Mouse (Mus musculus) olfactory bulb, adult 2 months (tissue): Measurements from ENCODE around the gene Ndufa6.

Experiments
- CTCF ChIP-seq: fragments of 200-500 bp; IDR thresholded peaks from 2 replicates; pipeline ENCODE4 v1.5.1; 2012; ENCODE audit warnings: low read depth, mild to moderate bottlenecking, low read length, moderate library complexity; ENCODE audit not compliant: insufficient read depth
- POLR2A ChIP-seq: fragments of 200-500 bp; IDR thresholded peaks from 2 replicates; pipeline ENCODE4 v1.6.1; 2012; ENCODE audit warnings: mild to moderate bottlenecking, low read depth, low read length, moderate library complexity; ENCODE audit not compliant: insufficient read depth

DNA sequence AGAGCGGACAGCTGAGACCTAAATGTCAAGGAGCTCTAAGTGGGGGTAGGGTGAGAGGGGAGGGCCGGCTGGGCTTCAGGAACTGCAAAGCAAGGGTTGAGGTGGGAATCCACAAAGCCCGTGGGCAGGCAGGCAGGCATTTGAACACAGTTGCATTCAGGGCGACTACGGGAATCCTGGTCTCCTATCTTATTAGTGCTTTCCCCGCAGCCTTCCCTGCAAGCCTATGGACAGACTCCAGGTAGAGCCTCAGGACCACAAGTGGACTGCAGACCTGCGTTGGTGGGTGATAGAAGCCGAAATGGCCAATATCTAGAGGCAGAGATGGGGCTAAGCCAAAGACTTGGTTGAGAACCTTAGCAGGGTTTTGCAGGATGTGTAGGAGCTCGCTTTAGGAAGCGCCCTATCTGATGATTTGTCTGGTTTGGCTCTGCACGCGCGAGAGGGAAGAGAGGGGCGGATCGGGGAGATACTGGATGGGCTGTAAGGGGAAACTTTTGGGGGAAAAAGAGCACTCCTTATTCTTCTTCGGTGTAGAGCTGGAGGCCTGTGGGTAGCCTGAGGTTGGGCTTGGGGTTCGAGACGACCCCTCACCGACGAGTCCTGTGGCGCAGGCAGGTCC is 13.6 kb downstream of the Ndufa6 start:
- no peak for TF ChIP-seq POLR2A
- TF ChIP-seq CTCF = no peak
